In genomic region chr3:67374360-67374778, GRCm38 (mm10) we compare ENCODE assay signal across 8 mouse cellular contexts. TPM values are rescaled to one million over a fixed set of nuclear protein-coding genes. Genes with fewer than 3 reads are reported as not detected.
DNase-seq lines count a peak whose midpoint lies in the region; ATAC-seq and TF ChIP-seq lines count a peak whose summit lies in the region.

No protein-coding gene starts in this region.

- intact Hi-C loops in gastrocnemius, adult 2 months (cut with DNase I), result no loop called here

- H3K9ac ChIP-seq in forebrain, postnatal 0 days, result peak overlapping the region; percentile 53
- H3K9ac ChIP-seq in liver, embryonic 16.5 days (ENCODE audit: low read depth, low read length), result no peak overlapping the region

- TF ChIP-seq CTCF in gastrocnemius, adult 2 months (IDR thresholded peaks at IDR 0.05), result no peak
- no peak for TF ChIP-seq CTCF in E14TG2a.4 (conservative IDR thresholded peaks at IDR 0.05; ENCODE audit: low read length)
- no peak; the same call in 1 of the 2 replicates for TF ChIP-seq CTCF in forebrain, postnatal 0 days (IDR thresholded peaks at IDR 0.05; ENCODE audit: low read depth)

- peak; percentile 27 for ATAC-seq in forebrain, postnatal 0 days
- no peak for ATAC-seq in liver, embryonic 16.5 days (ENCODE audit: low read depth)
- no peak for ATAC-seq in megakaryocyte-erythroid progenitor cell, adult 5-6 weeks (replicated peaks; ENCODE audit: low FRiP score, low TSS enrichment, poor library complexity, severe bottlenecking)

- H3K27ac ChIP-seq in gastrocnemius, adult 2 months, result peak overlapping the region; percentile 90
- H3K27ac ChIP-seq in forebrain, postnatal 0 days (ENCODE audit: low read depth, low read length), result no peak overlapping the region
- H3K27ac ChIP-seq in liver, embryonic 16.5 days (ENCODE audit: low read length), result no peak overlapping the region

- H3K27me3 ChIP-seq in E14TG2a.4 (ENCODE audit: insufficient read depth, low read length), result peaks cover 35% of the 10 kb centered on the region
- H3K27me3 ChIP-seq in forebrain, postnatal 0 days (ENCODE audit: insufficient read depth, low read length), result peaks cover 6% of the 10 kb centered on the region; the same call in 1 of the 2 replicates
- peaks cover 18% of the 10 kb centered on the region for H3K27me3 ChIP-seq in liver, embryonic 16.5 days (ENCODE audit: control insufficient read depth, insufficient read depth, low read depth, low read length)

- no peaks in the 10 kb centered on the region for H3K36me3 ChIP-seq in E14TG2a.4 (ENCODE audit: insufficient read depth, low read length)
- no peaks in the 10 kb centered on the region for H3K36me3 ChIP-seq in forebrain, postnatal 0 days (ENCODE audit: insufficient read depth)
- H3K36me3 ChIP-seq in liver, embryonic 16.5 days (ENCODE audit: control insufficient read depth, insufficient read depth), result no peaks in the 10 kb centered on the region

- DNase-seq in gastrocnemius, adult 2 months, result peak; percentile 28
- DNase-seq in gastrocnemius, postnatal 4 days (ENCODE audit: low spot score in 2 of 2), result no peak
- DNase-seq in forebrain, postnatal 0 days, result peak; percentile 1
- DNase-seq in ovary, postnatal 14 days (ENCODE audit: low spot score), result no peak
- DNase-seq in kidney, postnatal 36 days, result no peak

- peak overlapping the region; percentile 85 for H3K4me2 ChIP-seq in forebrain, postnatal 0 days (ENCODE audit: low read depth)
- peak overlapping the region; percentile 61 for H3K4me2 ChIP-seq in liver, embryonic 16.5 days (ENCODE audit: low read depth, low read length)

- WGBS in forebrain, postnatal 0 days, result 28% methylated on average over 7 of the region's 7 CpGs
- WGBS in liver, embryonic 16.5 days (ENCODE audit: insufficient replicate concordance), result 23% methylated on average over 7 of the region's 7 CpGs

- 0 out of 2 replicates have a peak, but pooled peaks cover 3% of the 10 kb centered on the region for H3K9me3 ChIP-seq in E14TG2a.4 (ENCODE audit: low read length)
- H3K9me3 ChIP-seq in forebrain, postnatal 0 days (ENCODE audit: low read length), result no peaks in the 10 kb centered on the region
- no peaks in the 10 kb centered on the region for H3K9me3 ChIP-seq in liver, embryonic 16.5 days (replicated peaks; ENCODE audit: control insufficient read depth, low read length)

- peaks cover 7% of the 10 kb centered on the region; the same call in 1 of the 2 replicates for H3K4me1 ChIP-seq in E14TG2a.4 (replicated peaks; ENCODE audit: low read depth, low read length)
- no peaks in the 10 kb centered on the region for H3K4me1 ChIP-seq in forebrain, postnatal 0 days (ENCODE audit: insufficient read depth)
- H3K4me1 ChIP-seq in liver, embryonic 16.5 days (ENCODE audit: control insufficient read depth, low read depth, low read length), result peaks cover 6% of the 10 kb centered on the region

- H3K4me3 ChIP-seq in gastrocnemius, adult 2 months, result peak overlapping the region; percentile 71
- peak overlapping the region; percentile 78 for H3K4me3 ChIP-seq in E14TG2a.4 (replicated peaks; ENCODE audit: low read length)
- peak overlapping the region; percentile 55 for H3K4me3 ChIP-seq in forebrain, postnatal 0 days (ENCODE audit: low read depth, low read length)
- H3K4me3 ChIP-seq in liver, embryonic 16.5 days (ENCODE audit: low read depth, low read length), result peak overlapping the region; percentile 42

RNA-seq across cellular contexts. Expression of gene Mlf1, which starts 0.5 kb away (rescaled TPM):
- 100 to 1,000 TPM; 363 to 411 TPM for total RNA-seq in gastrocnemius, adult 2 months (2021)
- total RNA-seq in gastrocnemius, postnatal 4 days (2021), result 100 to 1,000 TPM; 488 to 502 TPM
- total RNA-seq in forebrain, postnatal 0 days (2014; rRNA removed), result 12.2 and 13.7 TPM in 2 replicates
- polyA plus RNA-seq in forebrain, postnatal 0 days (2015; fragmentation: Nextera tagmentation; extraction: Ambion mirVana), result 19.5 and 21.1 TPM in 2 replicates
- polyA plus RNA-seq in liver, embryonic 16.5 days (2015; fragmentation: Nextera tagmentation; extraction: Ambion mirVana), result 1.7 and 1.8 TPM in 2 replicates
- total RNA-seq in megakaryocyte-erythroid progenitor cell, adult 5-6 weeks (2014; fragmentation: Nextera tagmentation), result not detected in 2 replicates
- not detected in 2 replicates for total RNA-seq in megakaryocyte-erythroid progenitor cell, adult 5-6 weeks (2017)

RNA-seq across cellular contexts. Expression of gene Gm17402, which starts 0.6 kb away (rescaled TPM):
- total RNA-seq in gastrocnemius, adult 2 months (2021), result not detected
- total RNA-seq in gastrocnemius, postnatal 4 days (2021), result not detected
- total RNA-seq in forebrain, postnatal 0 days (2014; rRNA removed), result not detected in 2 replicates
- polyA plus RNA-seq in forebrain, postnatal 0 days (2015; fragmentation: Nextera tagmentation; extraction: Ambion mirVana), result not detected in 2 replicates
- not detected in 2 replicates for polyA plus RNA-seq in liver, embryonic 16.5 days (2015; fragmentation: Nextera tagmentation; extraction: Ambion mirVana)
- not detected in 2 replicates for total RNA-seq in megakaryocyte-erythroid progenitor cell, adult 5-6 weeks (2014; fragmentation: Nextera tagmentation)
- not detected in 2 replicates for total RNA-seq in megakaryocyte-erythroid progenitor cell, adult 5-6 weeks (2017)

RNA-seq across cellular contexts. Expression of gene Gfm1, which starts 55.5 kb away (rescaled TPM):
- 100 to 1,000 TPM; 104 to 135 TPM for total RNA-seq in gastrocnemius, adult 2 months (2021)
- 10 to 100 TPM; 57.0 to 66.9 TPM for total RNA-seq in gastrocnemius, postnatal 4 days (2021)
- total RNA-seq in forebrain, postnatal 0 days (2014; rRNA removed), result 24.5 and 24.9 TPM in 2 replicates
- polyA plus RNA-seq in forebrain, postnatal 0 days (2015; fragmentation: Nextera tagmentation; extraction: Ambion mirVana), result 18.1 and 22.0 TPM in 2 replicates
- 27.2 and 29.3 TPM in 2 replicates for polyA plus RNA-seq in liver, embryonic 16.5 days (2015; fragmentation: Nextera tagmentation; extraction: Ambion mirVana)
- total RNA-seq in megakaryocyte-erythroid progenitor cell, adult 5-6 weeks (2014; fragmentation: Nextera tagmentation), result 43.2 and 58.5 TPM in 2 replicates
- total RNA-seq in megakaryocyte-erythroid progenitor cell, adult 5-6 weeks (2017), result 95.9 and 175 TPM in 2 replicates

Comparison
In these comparisons a context has a peak if more than half of its experiments do, and no peak if none do; other contexts are left out.
1. DNase-seq: peak in gastrocnemius, adult 2 months (single experiment) and forebrain, postnatal 0 days (single experiment); none in gastrocnemius, postnatal 4 days (0 of 2), ovary, postnatal 14 days (single experiment) and kidney, postnatal 36 days (0 of 2).
2. RNA of gene Mlf1, which starts 0.5 kb away (total RNA-seq): 488 to 502 TPM in gastrocnemius, postnatal 4 days and 363 to 411 TPM in gastrocnemius, adult 2 months; 12.2 to 13.7 TPM in forebrain, postnatal 0 days and not detected in megakaryocyte-erythroid progenitor cell, adult 5-6 weeks; every median in the first group is over 10 times any median in the second.
3. Peak in every context shown above with its lines, with median percentiles within 50 percentile points of each other: H3K4me3 ChIP-seq.